Mouse (Mus musculus) thymus, adult 2 months (tissue): Measurements from ENCODE around the gene Itgb5. TPM values are rescaled to one million over a fixed set of nuclear protein-coding genes. Genes with fewer than 3 reads are reported as not detected.

Experiments used
- DNase-seq: peaks from one replicate; pipeline ENCODE4 v3.0.0; 2021
- H3K27ac ChIP-seq: fragments of 200-500 bp; 2 replicates; pipeline ENCODE4 v1.5.1; 2012; ENCODE audit warnings: low read length, control low read depth; ENCODE audit not compliant: control insufficient read depth, insufficient read depth
- H3K27me3 ChIP-seq: fragments of 200-500 bp; 2 replicates; pipeline ENCODE4 v1.6.1; 2012; ENCODE audit warnings: mild to moderate bottlenecking, low read length, moderate library complexity, mixed read lengths; ENCODE audit not compliant: control insufficient read depth, insufficient read depth
- H3K36me3 ChIP-seq: fragments of 200-500 bp; 2 replicates; pipeline ENCODE4 v1.6.1; 2012; ENCODE audit warnings: mild to moderate bottlenecking, low read length, moderate library complexity; ENCODE audit not compliant: control insufficient read depth, insufficient read depth
- H3K4me1 ChIP-seq: fragments of 200-500 bp; replicated peaks from 2 replicates; pipeline ENCODE4 v1.6.1; 2012; ENCODE audit warnings: low read length; ENCODE audit not compliant: control insufficient read depth, insufficient read depth
- H3K4me3 ChIP-seq: fragments of 200-500 bp; 2 replicates; pipeline ENCODE4 v1.5.1; 2012; ENCODE audit warnings: mild to moderate bottlenecking, low read length, control low read depth, moderate library complexity; ENCODE audit not compliant: control insufficient read depth, insufficient read depth
- CTCF ChIP-seq: fragments of 200-500 bp; IDR thresholded peaks from 2 replicates; pipeline ENCODE4 v1.5.1; 2012; ENCODE audit warnings: mild to moderate bottlenecking, control low read depth, low read length, moderate library complexity, borderline replicate concordance; ENCODE audit not compliant: control insufficient read depth, poor library complexity, insufficient read depth; ENCODE audit errors: extremely low read depth
- POLR2A ChIP-seq: fragments of 200-500 bp; IDR thresholded peaks from 2 replicates; pipeline ENCODE4 v1.6.1; 2012; ENCODE audit warnings: mild to moderate bottlenecking, low read length, control low read depth, moderate library complexity; ENCODE audit not compliant: control insufficient read depth, poor library complexity, insufficient read depth; ENCODE audit errors: extremely low read depth
- WGBS: fragments of 180-500 bp; shearing (Covaris S2); methylation state at CpG from one replicate; pipeline ENCODE4 v1.1.7; 2018; 5-methylcytosine and 5-hydroxymethylcytosine counted together
- polyA plus RNA-seq: library from polyadenylated mRNA; depleted of rRNA; stranded (reverse); fragments of >200 nt; gene quantifications from 2 replicates; pipeline ENCODE4 v1.2.3, GENCODE M21; 2012

Itgb5 gene
- polyA plus RNA-seq, 1 experiment = 28.3 TPM

DNA sequence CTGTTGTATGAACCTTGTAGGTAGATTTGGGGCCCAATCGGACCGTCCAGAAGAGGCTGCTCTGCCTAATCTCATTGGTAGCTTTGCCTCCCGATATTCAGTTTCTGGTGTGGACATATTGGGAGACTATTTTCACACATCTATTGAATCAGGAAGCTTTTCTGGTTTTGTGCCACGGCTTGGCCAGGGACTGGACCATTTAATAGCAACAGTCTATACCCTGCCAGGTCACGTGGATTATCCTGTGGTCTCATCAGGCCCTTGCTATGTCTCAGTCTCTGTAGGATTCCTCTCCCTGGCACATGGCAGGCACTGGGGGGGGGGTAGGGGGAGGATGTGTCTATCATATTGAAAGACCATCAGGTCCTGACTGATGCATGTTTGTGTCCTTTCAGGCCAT is 110.6 kb downstream of the Itgb5 start:
- TF ChIP-seq POLR2A = no peak
- WGBS = 91% methylated on average over 5 of the region's 5 CpGs
- Histone ChIP-seq H3K4me3 (no peak overlapping the region), H3K27me3 (no peaks in the 10 kb centered on the region), H3K4me1 (0 out of 2 replicates have a peak, but pooled peaks cover 2% of the 10 kb centered on the region), H3K27ac (no peak overlapping the region), H3K36me3 (no peaks in the 10 kb centered on the region)
- DNase-seq = no peak

DNA sequence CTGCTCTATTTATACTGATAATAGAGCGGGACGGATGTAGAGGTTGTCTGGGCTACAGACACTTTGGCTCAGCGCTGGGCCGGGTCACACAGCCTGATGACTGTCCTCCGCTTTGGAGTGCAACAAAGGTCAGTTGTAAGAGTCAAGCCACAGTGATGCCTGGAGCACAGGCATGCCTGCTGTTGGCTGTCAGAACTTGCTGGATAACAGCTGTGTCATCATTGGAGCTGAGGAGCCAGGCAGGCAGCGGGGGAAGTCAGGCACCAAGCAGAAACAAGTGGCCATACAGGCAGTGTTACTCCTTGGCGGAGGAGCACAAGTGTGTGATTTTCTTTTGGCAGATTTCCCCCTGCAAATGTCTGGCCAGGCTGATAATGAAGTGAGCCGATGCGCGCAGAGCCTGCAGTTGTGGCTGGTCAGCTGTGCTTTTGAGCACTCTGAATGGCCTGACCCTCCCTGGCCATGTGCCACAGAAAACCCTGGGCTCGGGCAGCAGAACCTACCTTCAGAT is 111.9 kb downstream of the Itgb5 start:
- Histone ChIP-seq H3K4me1 (0 out of 2 replicates have a peak, but pooled peaks cover 2% of the 10 kb centered on the region), H3K4me3 (no peak overlapping the region), H3K27ac (no peak overlapping the region), H3K36me3 (no peaks in the 10 kb centered on the region), H3K27me3 (no peaks in the 10 kb centered on the region)
- TF ChIP-seq POLR2A (no peak), CTCF (no peak)
- WGBS = 89% methylated on average over 11 of the region's 11 CpGs
- DNase-seq = no peak

DNA sequence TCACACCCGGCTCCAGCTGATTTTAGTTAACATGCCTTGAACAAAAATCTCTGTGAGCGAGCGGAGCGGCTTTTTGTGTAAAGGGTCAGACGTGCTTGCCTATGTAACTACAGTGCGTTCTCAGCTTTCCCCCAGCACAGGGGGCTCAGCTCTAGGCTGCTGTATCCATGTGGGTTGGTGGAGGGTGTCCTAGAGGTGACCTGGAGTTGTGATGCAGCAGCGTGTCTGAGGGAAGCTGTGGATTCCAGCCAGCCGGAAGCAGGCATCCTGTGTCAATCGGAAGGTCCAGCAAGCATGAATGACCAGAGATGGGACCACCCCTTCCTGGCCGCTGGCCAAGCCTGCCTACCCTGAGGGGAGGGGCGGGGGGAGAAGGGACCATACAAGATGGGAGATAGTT is 112.9 kb downstream of the Itgb5 start:
- Histone ChIP-seq H3K4me3 (no peak overlapping the region), H3K36me3 (no peaks in the 10 kb centered on the region), H3K27me3 (no peaks in the 10 kb centered on the region), H3K4me1 (0 out of 2 replicates have a peak, but pooled peaks cover 2% of the 10 kb centered on the region), H3K27ac (no peak overlapping the region)
- no peak for TF ChIP-seq CTCF
- TF ChIP-seq POLR2A = no peak
- DNase-seq = no peak
- WGBS = 92% methylated on average over 11 of the region's 11 CpGs

DNA sequence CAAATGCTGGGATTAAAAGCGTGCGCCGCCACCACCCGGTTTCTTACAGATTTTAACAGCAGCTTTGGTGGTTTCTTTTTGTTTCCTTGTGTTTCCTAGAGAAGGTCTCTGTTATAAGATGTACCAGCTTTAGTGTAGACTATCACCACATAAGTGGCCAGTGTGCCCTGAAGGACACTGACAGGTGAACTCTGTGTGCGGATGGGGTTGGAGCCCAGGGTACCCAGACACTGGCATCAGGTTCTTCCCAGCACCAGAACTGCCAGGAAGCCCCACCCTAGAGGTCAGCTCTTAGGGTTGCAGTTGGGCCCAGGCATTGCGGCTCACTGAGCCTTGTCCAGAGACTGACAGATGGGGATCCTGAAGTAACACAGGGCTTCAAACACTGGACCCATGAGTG is 113.9 kb downstream of the Itgb5 start:
- TF ChIP-seq CTCF (no peak), POLR2A (no peak)
- Histone ChIP-seq H3K4me3 (no peak overlapping the region), H3K27me3 (no peaks in the 10 kb centered on the region), H3K36me3 (no peaks in the 10 kb centered on the region), H3K4me1 (0 out of 2 replicates have a peak, but pooled peaks cover 2% of the 10 kb centered on the region), H3K27ac (no peak overlapping the region)
- DNase-seq = no peak
- 97% methylated on average over 6 of the region's 6 CpGs for WGBS

DNA sequence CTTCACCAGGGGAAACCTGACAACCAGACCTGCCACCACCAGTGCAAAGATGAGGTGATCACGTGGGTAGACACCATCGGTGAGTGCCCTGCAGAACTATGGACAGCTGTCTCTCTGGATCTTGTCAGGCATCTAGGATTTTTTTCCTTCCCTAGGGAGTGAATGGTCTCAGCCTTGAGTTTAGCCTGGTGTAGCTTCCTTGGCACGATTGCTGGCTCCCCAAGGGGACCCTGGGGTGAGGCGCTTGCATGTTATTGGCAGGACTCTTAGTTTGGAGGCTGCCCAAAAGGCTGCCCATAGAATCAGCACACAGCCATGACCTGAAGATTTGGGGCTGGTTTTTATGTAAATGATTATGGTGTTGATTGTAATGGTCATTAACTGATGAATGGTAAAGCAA is 114.7 kb downstream of the Itgb5 start:
- TF ChIP-seq CTCF = no peak
- no peak for TF ChIP-seq POLR2A
- Histone ChIP-seq H3K4me1 (0 out of 2 replicates have a peak, but pooled peaks cover 2% of the 10 kb centered on the region), H3K27me3 (no peaks in the 10 kb centered on the region), H3K27ac (no peak overlapping the region), H3K4me3 (no peak overlapping the region), H3K36me3 (no peaks in the 10 kb centered on the region)
- WGBS = 95% methylated on average over 4 of the region's 4 CpGs
- DNase-seq = no peak

DNA sequence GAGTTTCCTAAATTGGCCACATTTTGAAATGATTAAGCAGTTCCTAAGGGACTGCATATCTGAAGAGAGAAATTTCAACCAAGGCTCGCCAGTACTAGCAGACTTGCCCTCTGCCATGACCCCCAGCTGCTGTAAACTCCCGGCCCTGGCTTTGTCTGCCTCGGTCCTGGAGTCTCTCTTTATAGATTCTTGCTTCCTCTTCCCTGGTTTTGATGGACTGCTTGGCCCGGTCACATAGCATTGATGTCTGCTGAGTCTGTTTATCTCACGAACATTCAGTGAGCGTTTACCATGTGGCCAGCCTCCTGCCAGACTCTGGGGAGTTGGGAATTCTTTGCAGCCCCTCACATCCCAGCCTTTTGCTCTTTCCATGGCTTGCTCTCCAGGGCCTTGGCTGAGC is 115.3 kb downstream of the Itgb5 start:
- DNase-seq = no peak
- Histone ChIP-seq H3K27me3 (no peaks in the 10 kb centered on the region), H3K27ac (no peak overlapping the region), H3K4me3 (no peak overlapping the region), H3K36me3 (no peaks in the 10 kb centered on the region), H3K4me1 (0 out of 2 replicates have a peak, but pooled peaks cover 2% of the 10 kb centered on the region)
- 84% methylated on average over 6 of the region's 6 CpGs for WGBS
- TF ChIP-seq POLR2A = no peak
- no peak for TF ChIP-seq CTCF

DNA sequence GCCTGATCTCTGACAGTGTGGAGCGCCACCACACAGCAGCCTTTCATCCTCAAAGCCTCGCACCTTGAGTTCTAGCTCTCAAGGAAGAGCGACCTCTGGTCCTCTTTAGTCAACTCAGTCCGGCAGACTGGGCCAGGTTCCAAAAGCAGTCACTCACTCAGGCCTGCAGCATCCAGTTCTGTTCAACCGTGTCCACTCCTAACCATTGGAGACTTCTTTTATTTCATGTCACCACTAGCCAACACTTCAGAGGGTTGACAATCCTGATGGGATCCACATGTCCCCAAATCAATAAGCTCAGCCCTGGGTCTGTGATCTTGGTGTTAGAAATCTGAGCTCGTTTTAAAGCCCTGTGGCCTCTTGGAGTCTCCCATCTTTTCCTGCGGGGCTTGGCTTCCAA is 116.6 kb downstream of the Itgb5 start:
- Histone ChIP-seq H3K27ac (no peak overlapping the region), H3K4me1 (0 out of 2 replicates have a peak, but pooled peaks cover 2% of the 10 kb centered on the region), H3K27me3 (no peaks in the 10 kb centered on the region), H3K4me3 (no peak overlapping the region), H3K36me3 (no peaks in the 10 kb centered on the region)
- no peak for TF ChIP-seq CTCF
- no peak for TF ChIP-seq POLR2A
- 91% methylated on average over 7 of the region's 7 CpGs for WGBS
- DNase-seq = no peak
